Mouse (Mus musculus) right cerebral cortex, postnatal 4 days (tissue): ENCODE results near the gene Pan2.
"Not testable (repeated sequence)": the region's sequence is repeated elsewhere in the genome, so short reads cannot be mapped to it uniquely, and the experiment has no call there.

Source experiments
- DNase-seq: peaks from one replicate; pipeline ENCODE4 v3.0.0-alpha.2; 2022

The Pan2 gene

GRCm38 (mm10) chr10:128283604-128284579 is 19.2 kb upstream of the Pan2 start:
- peak; percentile 81 for DNase-seq

GRCm38 (mm10) chr10:128290594-128290993 is 12.5 kb upstream of the Pan2 start:
- not testable (repeated sequence) for DNase-seq

- DNase-seq: no peak
These were observed 6.6 kb upstream of the Pan2 start for GRCm38 (mm10) chr10:128296370-128297090.

- DNase-seq: no peak
These were observed 5.9 kb upstream of the Pan2 start for GRCm38 (mm10) chr10:128297221-128297620.

- DNase-seq: no peak
These were observed 5.5 kb upstream of the Pan2 start for GRCm38 (mm10) chr10:128297622-128298021.

- no peak for DNase-seq
These were observed 4.9 kb upstream of the Pan2 start for GRCm38 (mm10) chr10:128298243-128298642.

- DNase-seq: no peak
These were observed 4.4 kb upstream of the Pan2 start, which contains the start of gene Il23a for GRCm38 (mm10) chr10:128298702-128299171. Gene Il23a (minus strand): TSS chr10:128298752.

GRCm38 (mm10) chr10:128302357-128302756 is 778 bp upstream of the Pan2 start:
- DNase-seq: no peak

GRCm38 (mm10) chr10:128302785-128303125 is 380 bp upstream of the Pan2 start:
- no peak for DNase-seq

- no peak for DNase-seq
These were observed 6.5 kb downstream of the Pan2 start for GRCm38 (mm10) chr10:128309654-128310053.

GRCm38 (mm10) chr10:128310177-128310576 is 7.0 kb downstream of the Pan2 start:
- DNase-seq: peak; percentile 50

- DNase-seq: no peak
These were observed 7.8 kb downstream of the Pan2 start for GRCm38 (mm10) chr10:128310902-128311301.

GRCm38 (mm10) chr10:128315578-128315977 is 12.4 kb downstream of the Pan2 start:
- no peak for DNase-seq

- no peak for DNase-seq
These were observed 18.5 kb downstream of the Pan2 start for GRCm38 (mm10) chr10:128321641-128322040.

GRCm38 (mm10) chr10:128322141-128323108 is 19.3 kb downstream of the Pan2 start, which contains the start of gene Cnpy2:
Gene Cnpy2 (plus strand): TSS chr10:128322459.
- DNase-seq: peak; percentile 83

GRCm38 (mm10) chr10:128323516-128323915 is 20.4 kb downstream of the Pan2 start:
- DNase-seq: no peak

- DNase-seq: no peak
These were observed 23.7 kb downstream of the Pan2 start for GRCm38 (mm10) chr10:128326825-128327224.

- no peak for DNase-seq
These were observed 24.5 kb downstream of the Pan2 start for GRCm38 (mm10) chr10:128327610-128328009.

- not testable (repeated sequence) for DNase-seq
These were observed 29.5 kb downstream of the Pan2 start for GRCm38 (mm10) chr10:128332358-128333249.

- peak; percentile 65 for DNase-seq
These were observed 32.4 kb downstream of the Pan2 start for GRCm38 (mm10) chr10:128335582-128335981.

GRCm38 (mm10) chr10:128336195-128336594 is 33.1 kb downstream of the Pan2 start:
- DNase-seq: no peak
